Mouse (Mus musculus) neural tube, embryonic 15.5 days (tissue): Measurements from ENCODE around the gene Slc25a21. TPM values are rescaled to one million over a fixed set of nuclear protein-coding genes. Genes with fewer than 3 reads are reported as not detected.

Experiments used
- ATAC-seq: fragments of 200-750 bp; cut with Nextera tagmentation; 2 replicates; pipeline ENCODE4 v1.8.0; 2017; ENCODE audit warnings: mild to moderate bottlenecking, moderate TSS enrichment, moderate library complexity; ENCODE audit not compliant: low FRiP score
- H3K27ac ChIP-seq: fragments of 300-500 bp; sonication (generic); replicated peaks from 2 replicates; pipeline ENCODE4 v1.5.1; 2015; ENCODE audit warnings: mild to moderate bottlenecking, inconsistent platforms
- H3K27me3 ChIP-seq: fragments of 300-500 bp; sonication (generic); replicated peaks from 2 replicates; pipeline ENCODE4 v1.6.1; 2015; ENCODE audit warnings: inconsistent platforms
- H3K36me3 ChIP-seq: fragments of 300-500 bp; sonication (generic); 2 replicates; pipeline ENCODE4 v1.6.1; 2015; ENCODE audit warnings: inconsistent platforms
- H3K4me1 ChIP-seq: fragments of 300-500 bp; sonication (generic); 2 replicates; pipeline ENCODE4 v1.6.1; 2015; ENCODE audit warnings: inconsistent platforms
- H3K4me2 ChIP-seq: fragments of 300-500 bp; sonication (generic); 2 replicates; pipeline ENCODE4 v1.6.1; 2015; ENCODE audit warnings: inconsistent platforms, mild to moderate bottlenecking, moderate library complexity
- H3K4me3 ChIP-seq: fragments of 300-500 bp; sonication (generic); replicated peaks from 2 replicates; pipeline ENCODE4 v1.5.1; 2015; ENCODE audit warnings: mild to moderate bottlenecking, inconsistent platforms
- H3K9ac ChIP-seq: fragments of 300-500 bp; sonication (generic); replicated peaks from 2 replicates; pipeline ENCODE4 v1.6.1; 2015; ENCODE audit warnings: mild to moderate bottlenecking, inconsistent platforms
- H3K9me3 ChIP-seq: fragments of 300-500 bp; sonication (generic); replicated peaks from 2 replicates; pipeline ENCODE4 v1.6.1; 2016; ENCODE audit warnings: inconsistent platforms
- WGBS: fragments of 180-500 bp; shearing (Covaris S2); methylation state at CpG from one replicate; pipeline ENCODE4 v1.1.7; 2015; ENCODE audit warnings: mixed read lengths; 5-methylcytosine and 5-hydroxymethylcytosine counted together
- polyA plus RNA-seq: library from polyadenylated mRNA; unstranded; fragments of >200 nt; fragmentation: Nextera tagmentation; extraction: Ambion mirVana; gene quantifications from 2 replicates; pipeline ENCODE4 v1.2.1, GENCODE M21; 2015

Slc25a21 gene
- polyA plus RNA-seq, 1 experiment from 2014 or later, result 0.14 TPM

DNA sequence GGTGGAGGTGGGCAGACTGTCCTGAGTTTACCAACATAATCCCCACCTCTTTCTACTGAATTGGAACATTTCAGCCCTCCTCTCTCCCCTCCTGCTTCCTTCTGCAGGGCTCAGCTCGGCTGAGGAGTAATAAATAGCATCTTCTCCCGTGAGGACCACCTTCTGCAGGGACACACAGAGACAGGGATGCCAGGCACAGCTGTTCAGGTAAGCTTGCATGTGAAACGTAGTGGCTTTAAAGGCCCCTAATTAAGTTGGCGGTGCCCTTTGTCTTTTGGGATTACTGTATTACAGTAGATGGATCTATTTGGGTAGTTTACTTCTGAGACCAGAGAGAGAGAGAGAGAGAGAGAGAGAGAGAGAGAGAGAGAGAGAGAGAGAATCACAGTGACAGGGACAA is 344.6 kb downstream of the Slc25a21 start:
- ATAC-seq, result no peak
- Histone ChIP-seq H3K4me3 (no peak overlapping the region), H3K4me2 (no peak overlapping the region), H3K27ac (no peak overlapping the region), H3K9me3 (no peaks in the 10 kb centered on the region), H3K4me1 (no peaks in the 10 kb centered on the region), H3K27me3 (no peaks in the 10 kb centered on the region; the same call in 1 of the 2 replicates), H3K9ac (no peak overlapping the region), H3K36me3 (no peaks in the 10 kb centered on the region)
- WGBS, result 26% methylated on average over 4 of the region's 4 CpGs

DNA sequence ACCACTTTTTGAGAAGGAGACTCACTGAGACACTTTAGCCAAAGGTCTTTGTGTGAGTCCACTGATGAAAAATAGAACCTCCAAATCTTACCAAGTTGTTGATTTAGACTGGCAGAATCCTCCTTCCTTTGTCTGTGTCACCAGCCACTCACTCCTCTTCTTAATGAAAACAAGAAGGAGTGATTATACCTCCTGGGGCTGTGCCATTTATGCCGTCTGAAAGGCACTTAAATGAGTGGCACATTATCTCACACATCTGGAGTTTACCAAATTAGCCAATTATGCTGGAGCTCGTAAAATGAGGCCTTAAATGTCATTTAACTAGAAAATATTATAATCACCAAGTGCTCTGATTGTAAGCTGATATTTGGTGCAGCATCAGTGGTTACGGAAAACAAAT is 345.8 kb downstream of the Slc25a21 start:
- H3K9me3 ChIP-seq, result no peaks in the 10 kb centered on the region
- H3K36me3 ChIP-seq, result no peaks in the 10 kb centered on the region
- no peak overlapping the region for H3K4me3 ChIP-seq
- 24% methylated on average over 3 of the region's 3 CpGs for WGBS
- no peaks in the 10 kb centered on the region for H3K4me1 ChIP-seq
- no peak for ATAC-seq
- no peak overlapping the region for H3K27ac ChIP-seq
- H3K9ac ChIP-seq, result no peak overlapping the region
- H3K27me3 ChIP-seq, result no peaks in the 10 kb centered on the region
- no peak overlapping the region for H3K4me2 ChIP-seq

GRCm38 (mm10) chr12:56829945-56830344 is 367.3 kb downstream of the Slc25a21 start:
- 63% methylated on average over 1 of the region's 1 CpGs for WGBS

DNA sequence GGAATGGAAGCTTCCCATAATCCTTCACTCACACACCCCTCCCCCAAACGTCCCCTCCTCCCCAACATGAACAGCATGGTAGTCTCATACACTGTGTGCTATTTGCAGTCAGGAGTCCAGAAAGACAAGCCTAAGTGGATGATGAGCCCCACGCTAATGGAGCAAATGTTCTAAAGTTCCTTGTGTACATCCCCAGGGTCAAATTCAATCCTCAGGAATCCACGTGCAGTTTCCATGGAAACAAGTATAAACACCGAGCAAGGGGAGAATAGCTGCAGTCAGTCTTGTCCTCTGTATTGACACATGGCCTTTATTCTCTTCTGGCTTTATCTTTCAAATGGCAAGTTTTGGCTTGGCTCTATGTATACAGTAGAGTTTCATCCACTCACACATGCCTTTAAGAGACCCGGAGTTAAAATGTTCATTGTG is 367.8 kb downstream of the Slc25a21 start:
- WGBS, result 9% methylated on average over 5 of the region's 5 CpGs
- H3K27me3 ChIP-seq, result peaks cover 39% of the 10 kb centered on the region
- H3K4me1 ChIP-seq, result peaks cover 14% of the 10 kb centered on the region
- peak; percentile 81 for ATAC-seq
- no peaks in the 10 kb centered on the region for H3K36me3 ChIP-seq
- no peak overlapping the region for H3K9ac ChIP-seq
- H3K4me2 ChIP-seq, result peak overlapping the region; percentile 43
- H3K9me3 ChIP-seq, result no peaks in the 10 kb centered on the region
- H3K27ac ChIP-seq, result no peak overlapping the region
- peak overlapping the region; percentile 24 for H3K4me3 ChIP-seq

More at GRCm38 (mm10) chr12:56829945-56830344, 367.3 kb downstream of the Slc25a21 start:
- Histone ChIP-seq H3K27me3 (peaks cover 40% of the 10 kb centered on the region), H3K9ac (no peak overlapping the region), H3K4me2 (no peak overlapping the region), H3K4me1 (peaks cover 14% of the 10 kb centered on the region), H3K4me3 (no peak overlapping the region), H3K36me3 (no peaks in the 10 kb centered on the region), H3K9me3 (no peaks in the 10 kb centered on the region), H3K27ac (no peak overlapping the region)
- no peak for ATAC-seq

- no peak for ATAC-seq
Observed at GRCm38 (mm10) chr12:56827808-56828384, 369.4 kb downstream of the Slc25a21 start.

GRCm38 (mm10) chr12:56824688-56825087 is 372.6 kb downstream of the Slc25a21 start:
- H3K36me3 ChIP-seq, result no peaks in the 10 kb centered on the region
- no peaks in the 10 kb centered on the region for H3K9me3 ChIP-seq
- peak overlapping the region; percentile 2; the same call in 1 of the 2 replicates for H3K4me2 ChIP-seq
- H3K4me1 ChIP-seq, result peaks cover 9% of the 10 kb centered on the region
- no peak overlapping the region for H3K27ac ChIP-seq
- H3K4me3 ChIP-seq, result no peak overlapping the region
- H3K27me3 ChIP-seq, result peaks cover 18% of the 10 kb centered on the region
- H3K9ac ChIP-seq, result no peak overlapping the region
- no peak for ATAC-seq
- WGBS, result 68% methylated on average over 5 of the region's 5 CpGs

More at GRCm38 (mm10) chr12:56827808-56828384, 369.4 kb downstream of the Slc25a21 start:
- no peak overlapping the region for H3K4me2 ChIP-seq
- H3K4me1 ChIP-seq, result peaks cover 14% of the 10 kb centered on the region
- H3K27ac ChIP-seq, result no peak overlapping the region
- H3K9me3 ChIP-seq, result no peaks in the 10 kb centered on the region
- H3K27me3 ChIP-seq, result peaks cover 34% of the 10 kb centered on the region
- 30% methylated on average over 8 of the region's 8 CpGs for WGBS
- H3K9ac ChIP-seq, result no peak overlapping the region
- no peak overlapping the region for H3K4me3 ChIP-seq
- H3K36me3 ChIP-seq, result no peaks in the 10 kb centered on the region

DNA sequence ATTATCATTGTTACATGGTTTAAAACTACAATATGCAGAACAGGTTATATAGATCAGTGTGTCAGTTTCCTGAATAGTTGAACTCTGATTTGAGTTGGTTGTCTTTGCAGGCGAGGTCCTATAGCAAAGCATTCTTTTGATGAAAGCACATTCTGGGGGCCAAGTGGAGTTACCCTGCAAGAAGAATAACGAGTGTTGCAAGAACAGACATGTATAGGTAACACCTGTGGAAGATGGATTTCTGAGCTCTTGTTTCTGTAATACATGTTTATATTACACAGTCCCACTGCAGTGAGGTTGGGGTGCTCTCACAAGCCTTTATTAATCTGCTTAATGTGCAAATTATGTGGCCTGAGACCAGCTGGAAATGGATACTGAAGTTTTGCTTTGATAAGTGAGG is 375.1 kb downstream of the Slc25a21 start:
- no peak overlapping the region for H3K4me2 ChIP-seq
- no peak overlapping the region for H3K4me3 ChIP-seq
- no peaks in the 10 kb centered on the region for H3K9me3 ChIP-seq
- H3K36me3 ChIP-seq, result no peaks in the 10 kb centered on the region
- H3K27me3 ChIP-seq, result peaks cover 12% of the 10 kb centered on the region
- H3K4me1 ChIP-seq, result no peaks in the 10 kb centered on the region
- 80% methylated on average over 2 of the region's 2 CpGs for WGBS
- H3K9ac ChIP-seq, result no peak overlapping the region
- H3K27ac ChIP-seq, result no peak overlapping the region
- no peak for ATAC-seq

DNA sequence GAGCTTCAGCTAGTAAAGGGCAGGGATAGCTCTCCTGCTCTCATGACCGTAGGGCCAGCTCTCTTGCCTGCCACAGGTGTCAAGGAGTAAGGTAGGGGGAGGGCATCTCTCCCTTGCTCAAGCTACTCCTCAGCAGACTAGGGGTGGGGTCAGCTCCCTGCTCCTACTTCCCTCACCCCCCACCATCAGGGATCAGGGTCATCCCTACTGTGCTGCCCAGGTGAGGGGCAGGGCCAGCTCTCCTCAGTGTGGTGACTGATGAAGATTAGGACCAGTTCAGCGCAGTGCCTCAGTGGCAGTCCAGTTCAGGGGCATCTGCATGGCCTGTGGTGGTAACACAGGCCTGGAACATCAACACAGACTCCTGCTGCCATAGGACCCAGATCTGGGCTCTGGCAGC is 376.7 kb downstream of the Slc25a21 start:
- Histone ChIP-seq H3K4me1 (no peaks in the 10 kb centered on the region), H3K4me3 (no peak overlapping the region), H3K4me2 (no peak overlapping the region), H3K27me3 (peaks cover 7% of the 10 kb centered on the region), H3K36me3 (no peaks in the 10 kb centered on the region), H3K9me3 (no peaks in the 10 kb centered on the region), H3K9ac (no peak overlapping the region), H3K27ac (no peak overlapping the region)
- WGBS, result 93% methylated on average over 2 of the region's 2 CpGs
- ATAC-seq, result no peak

GRCm38 (mm10) chr12:56807483-56807882 is 389.8 kb downstream of the Slc25a21 start:
- no peaks in the 10 kb centered on the region for H3K4me1 ChIP-seq
- H3K27me3 ChIP-seq, result no peaks in the 10 kb centered on the region
- no peaks in the 10 kb centered on the region for H3K36me3 ChIP-seq
- H3K27ac ChIP-seq, result no peak overlapping the region
- WGBS, result 72% methylated on average over 2 of the region's 2 CpGs
- H3K4me3 ChIP-seq, result no peak overlapping the region
- H3K9me3 ChIP-seq, result no peaks in the 10 kb centered on the region
- ATAC-seq, result no peak
- H3K9ac ChIP-seq, result no peak overlapping the region
- no peak overlapping the region for H3K4me2 ChIP-seq

DNA sequence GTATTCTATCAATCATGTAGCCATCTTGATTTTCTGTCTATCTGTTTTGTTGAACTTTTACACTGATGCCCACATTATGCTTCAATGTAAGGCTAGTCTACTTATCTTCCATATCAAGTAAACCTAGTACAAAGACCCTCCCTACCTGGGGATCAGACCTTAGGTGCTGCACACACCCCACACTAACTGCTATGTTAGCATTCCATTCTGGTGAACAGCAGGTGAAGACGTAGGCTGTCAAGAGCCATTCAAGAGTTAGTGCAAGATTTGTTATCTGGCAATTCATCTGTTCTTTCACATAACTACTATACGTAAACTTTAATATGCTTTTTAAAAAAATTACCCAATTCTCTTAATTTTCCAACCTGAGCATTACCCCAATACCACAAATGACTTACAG is 390.2 kb downstream of the Slc25a21 start:
- H3K4me2 ChIP-seq, result no peak overlapping the region
- no peaks in the 10 kb centered on the region for H3K4me1 ChIP-seq
- no peaks in the 10 kb centered on the region for H3K27me3 ChIP-seq
- H3K27ac ChIP-seq, result no peak overlapping the region
- no peak overlapping the region for H3K9ac ChIP-seq
- WGBS, result 82% methylated on average over 2 of the region's 2 CpGs
- H3K9me3 ChIP-seq, result no peaks in the 10 kb centered on the region
- no peaks in the 10 kb centered on the region for H3K36me3 ChIP-seq
- H3K4me3 ChIP-seq, result no peak overlapping the region
- ATAC-seq, result no peak

GRCm38 (mm10) chr12:56804487-56804886 is 392.8 kb downstream of the Slc25a21 start:
- Histone ChIP-seq H3K4me3 (no peak overlapping the region), H3K9ac (no peak overlapping the region), H3K4me1 (no peaks in the 10 kb centered on the region), H3K36me3 (no peaks in the 10 kb centered on the region), H3K27ac (no peak overlapping the region), H3K27me3 (no peaks in the 10 kb centered on the region), H3K4me2 (no peak overlapping the region), H3K9me3 (no peaks in the 10 kb centered on the region)
- no peak for ATAC-seq
- WGBS, result 36% methylated on average over 3 of the region's 3 CpGs

GRCm38 (mm10) chr12:56798641-56799415 is 398.4 kb downstream of the Slc25a21 start:
- H3K36me3 ChIP-seq, result no peaks in the 10 kb centered on the region
- H3K27ac ChIP-seq, result no peak overlapping the region
- ATAC-seq, result no peak
- H3K9ac ChIP-seq, result no peak overlapping the region
- H3K9me3 ChIP-seq, result no peaks in the 10 kb centered on the region
- H3K4me2 ChIP-seq, result no peak overlapping the region
- 55% methylated on average over 6 of the region's 6 CpGs for WGBS
- H3K4me1 ChIP-seq, result no peaks in the 10 kb centered on the region
- H3K4me3 ChIP-seq, result no peak overlapping the region
- no peaks in the 10 kb centered on the region for H3K27me3 ChIP-seq
